Mouse (Mus musculus) ES-Bruce4 (cell line): ENCODE results near the gene Dnajb13. TPM values are rescaled to one million over a fixed set of nuclear protein-coding genes. Genes with fewer than 3 reads are reported as not detected.
A peak's percentile ranks its signal among the peaks of the same experiment; 100 is the strongest.

Experiments used
- H3K27ac ChIP-seq: 2 replicates; pipeline ENCODE4 v1.5.1; 2012; ENCODE audit warnings: low read length, inconsistent platforms; ENCODE audit not compliant: insufficient read depth
- H3K27me3 ChIP-seq: 2 replicates; pipeline ENCODE4 v1.6.1; 2012; ENCODE audit warnings: mild to moderate bottlenecking, low read length, inconsistent platforms; ENCODE audit not compliant: control insufficient read depth, poor library complexity, insufficient read depth, severe bottlenecking
- H3K36me3 ChIP-seq: 2 replicates; pipeline ENCODE4 v1.6.1; 2012; ENCODE audit warnings: inconsistent platforms, mild to moderate bottlenecking, low read length, moderate library complexity; ENCODE audit not compliant: control insufficient read depth, poor library complexity, insufficient read depth, severe bottlenecking
- H3K4me1 ChIP-seq: one replicate; pipeline ENCODE4 v1.8.1; 2011; ENCODE audit warnings: low read length; ENCODE audit not compliant: control insufficient read depth, insufficient read depth
- H3K4me3 ChIP-seq: 2 replicates; pipeline ENCODE4 v1.5.1; 2011; ENCODE audit warnings: low read depth, mild to moderate bottlenecking, low read length
- H3K9ac ChIP-seq: 2 replicates; pipeline ENCODE4 v1.6.1; 2012; ENCODE audit warnings: low read depth, mild to moderate bottlenecking, inconsistent platforms; ENCODE audit not compliant: poor library complexity, severe bottlenecking
- H3K9me3 ChIP-seq: replicated peaks from 2 replicates; pipeline ENCODE4 v1.6.1; 2012; ENCODE audit warnings: mild to moderate bottlenecking, low read length, inconsistent platforms; ENCODE audit not compliant: control insufficient read depth, poor library complexity, insufficient read depth, severe bottlenecking
- CTCF ChIP-seq: IDR thresholded peaks from one replicate; pipeline ENCODE4 v1.8.1; 2011; ENCODE audit warnings: low read depth, low read length
- EP300 ChIP-seq: IDR thresholded peaks from 2 replicates; pipeline ENCODE4 v1.6.1; 2011; ENCODE audit warnings: low read depth, low read length; ENCODE audit not compliant: insufficient read depth
- POLR2A ChIP-seq: IDR thresholded peaks from one replicate; pipeline ENCODE4 v1.8.1; 2011; ENCODE audit warnings: low read length; ENCODE audit not compliant: insufficient read depth
- polyA plus RNA-seq: library from polyadenylated mRNA; stranded (reverse); fragments of >200 nt; gene quantifications from 2 replicates; pipeline ENCODE4 v1.2.4, GENCODE M21; 2011; ENCODE audit warnings: low read depth; ENCODE audit not compliant: missing spikeins, insufficient read depth, insufficient read length

Gene Dnajb13
- polyA plus RNA-seq, 1 experiment: 0.39 TPM

- Histone ChIP-seq H3K36me3 (no peaks in the 10 kb centered on the region), H3K27me3 (no peaks in the 10 kb centered on the region), H3K4me3 (peak overlapping the region; percentile 29), H3K27ac (no peak overlapping the region), H3K9ac (no peak overlapping the region; the same call in 1 of the 2 replicates), H3K9me3 (no peaks in the 10 kb centered on the region), H3K4me1 (no peaks in the 10 kb centered on the region)
- TF ChIP-seq EP300 (no peak), POLR2A (no peak), CTCF (no peak)
These were observed 35.0 kb downstream of the Dnajb13 start for GRCm38 (mm10) chr7:100479823-100480164.

- TF ChIP-seq EP300: no peak
- TF ChIP-seq POLR2A: no peak
These were observed 35.5 kb downstream of the Dnajb13 start for GRCm38 (mm10) chr7:100479100-100479822.

GRCm38 (mm10) chr7:100474680-100475079 lies 40.1 kb downstream of the Dnajb13 start:
- TF ChIP-seq EP300: no peak
- TF ChIP-seq CTCF: no peak
- TF ChIP-seq POLR2A: no peak
- Histone ChIP-seq H3K36me3 (no peaks in the 10 kb centered on the region), H3K27ac (no peak overlapping the region), H3K4me3 (no peak overlapping the region), H3K9ac (no peak overlapping the region), H3K4me1 (no peaks in the 10 kb centered on the region), H3K27me3 (no peaks in the 10 kb centered on the region), H3K9me3 (no peaks in the 10 kb centered on the region)

More at GRCm38 (mm10) chr7:100479100-100479822, 35.5 kb downstream of the Dnajb13 start:
- Histone ChIP-seq H3K4me1 (no peaks in the 10 kb centered on the region), H3K9ac (no peak overlapping the region), H3K36me3 (no peaks in the 10 kb centered on the region), H3K9me3 (no peaks in the 10 kb centered on the region), H3K27me3 (no peaks in the 10 kb centered on the region), H3K4me3 (no peak overlapping the region), H3K27ac (no peak overlapping the region)

- H3K27ac ChIP-seq: no peak overlapping the region
- H3K4me1 ChIP-seq: no peaks in the 10 kb centered on the region
- TF ChIP-seq POLR2A: no peak
- no peak for TF ChIP-seq CTCF
- TF ChIP-seq EP300: no peak
- H3K9me3 ChIP-seq: no peaks in the 10 kb centered on the region
- H3K27me3 ChIP-seq: no peaks in the 10 kb centered on the region
- no peaks in the 10 kb centered on the region for H3K36me3 ChIP-seq
- no peak overlapping the region for H3K4me3 ChIP-seq
- no peak overlapping the region for H3K9ac ChIP-seq
These were observed 40.8 kb downstream of the Dnajb13 start for GRCm38 (mm10) chr7:100473846-100474454.

GRCm38 (mm10) chr7:100472777-100473176 lies 42.0 kb downstream of the Dnajb13 start, which contains the start of gene Ucp3:
TSS of gene Ucp3 (plus strand) at chr7:100472990.
- H3K27ac ChIP-seq: no peak within 1 kb of the TSS
- no peak within 1 kb of the TSS for H3K9ac ChIP-seq
- H3K4me1 ChIP-seq: no peaks in the 10 kb centered on the region

GRCm38 (mm10) chr7:100471407-100471797 lies 43.4 kb downstream of the Dnajb13 start:
- Histone ChIP-seq H3K27me3 (no peaks in the 10 kb centered on the region), H3K9me3 (no peaks in the 10 kb centered on the region), H3K27ac (no peak overlapping the region), H3K36me3 (no peaks in the 10 kb centered on the region), H3K9ac (no peak overlapping the region), H3K4me1 (no peaks in the 10 kb centered on the region), H3K4me3 (no peak overlapping the region)
- no peak for TF ChIP-seq POLR2A
- TF ChIP-seq CTCF: no peak

More at GRCm38 (mm10) chr7:100472777-100473176, 42.0 kb downstream of the Dnajb13 start, which contains the start of gene Ucp3:
- no peaks in the 10 kb centered on the region for H3K36me3 ChIP-seq
- no peaks in the 10 kb centered on the region for H3K9me3 ChIP-seq
- no peak for TF ChIP-seq EP300
- TF ChIP-seq CTCF: no peak
- TF ChIP-seq POLR2A: no peak
- H3K27me3 ChIP-seq: no peaks in the 10 kb centered on the region
- H3K4me3 ChIP-seq: no peak within 1 kb of the TSS
